Mouse (Mus musculus) midbrain, embryonic 14.5 days (tissue): ENCODE measurements around the gene Chad. TPM values are rescaled to one million over a fixed set of nuclear protein-coding genes. Genes with fewer than 3 reads are reported as not detected.
A peak's percentile ranks its signal among the peaks of the same experiment; 100 is the strongest.

ENCODE experiments used
- ATAC-seq: fragments of 200-750 bp; cut with Nextera tagmentation; 2 replicates; pipeline ENCODE4 v1.8.0; 2017; ENCODE audit warnings: moderate number of reproducible peaks, moderate library complexity; ENCODE audit not compliant: low FRiP score, low TSS enrichment
- DNase-seq: peaks from one replicate; pipeline ENCODE4 v3.0.0-alpha.2; 2015
- H3K27ac ChIP-seq: fragments of 300-500 bp; sonication (generic); replicated peaks from 2 replicates; pipeline ENCODE4 v1.5.1; 2014; ENCODE audit warnings: mild to moderate bottlenecking, low read depth, low read length, moderate library complexity
- H3K27me3 ChIP-seq: fragments of 300-500 bp; sonication (generic); 2 replicates; pipeline ENCODE4 v1.6.1; 2014; ENCODE audit warnings: low read length, control low read depth, mixed read lengths; ENCODE audit not compliant: control insufficient read depth, insufficient read depth
- H3K36me3 ChIP-seq: fragments of 300-500 bp; sonication (generic); 2 replicates; pipeline ENCODE4 v1.6.1; 2014; ENCODE audit warnings: low read length, control low read depth; ENCODE audit not compliant: control insufficient read depth, insufficient read depth
- H3K4me1 ChIP-seq: fragments of 300-500 bp; sonication (generic); 2 replicates; pipeline ENCODE4 v1.6.1; 2014; ENCODE audit warnings: mild to moderate bottlenecking, antibody characterized with exemption, low read length, control low read depth; ENCODE audit not compliant: control insufficient read depth, insufficient read depth
- H3K4me2 ChIP-seq: fragments of 300-500 bp; sonication (generic); 2 replicates; pipeline ENCODE4 v1.6.1; 2014; ENCODE audit warnings: mild to moderate bottlenecking, low read length, moderate library complexity
- H3K4me3 ChIP-seq: fragments of 300-500 bp; sonication (generic); replicated peaks from 2 replicates; pipeline ENCODE4 v1.5.1; 2014; ENCODE audit warnings: low read depth, low read length
- H3K9ac ChIP-seq: fragments of 300-500 bp; sonication (generic); replicated peaks from 2 replicates; pipeline ENCODE4 v1.6.1; 2014; ENCODE audit warnings: mild to moderate bottlenecking, low read length, moderate library complexity
- H3K9me3 ChIP-seq: fragments of 300-500 bp; sonication (generic); 2 replicates; pipeline ENCODE4 v1.6.1; 2016; ENCODE audit warnings: low read length, control low read depth, mixed read lengths; ENCODE audit not compliant: control insufficient read depth
- WGBS: fragments of 180-500 bp; shearing (Covaris S2); extraction: QIAGEN DNeasy Blood & Tissue Kit; methylation state at CpG from one replicate; pipeline ENCODE4 v1.1.7; 2014; 5-methylcytosine and 5-hydroxymethylcytosine counted together
- polyA plus RNA-seq: library from polyadenylated mRNA; unstranded; fragments of >200 nt; fragmentation: Nextera tagmentation; extraction: Ambion mirVana; gene quantifications from 2 replicates; pipeline ENCODE4 v1.2.1, GENCODE M21; 2014

Gene Chad
- polyA plus RNA-seq, 1 experiment from 2014 or later = not detected

GRCm38 (mm10) chr11:94550442-94550744 is 14.5 kb upstream of the Chad start:
- Histone ChIP-seq H3K27me3 (no peaks in the 10 kb centered on the region), H3K9ac (no peak overlapping the region), H3K9me3 (no peaks in the 10 kb centered on the region), H3K4me1 (peaks cover 4% of the 10 kb centered on the region), H3K4me2 (no peak overlapping the region), H3K36me3 (no peaks in the 10 kb centered on the region), H3K27ac (no peak overlapping the region), H3K4me3 (no peak overlapping the region)
- no peak for DNase-seq
- ATAC-seq = no peak
- WGBS = 86% methylated on average over 5 of the region's 5 CpGs

- H3K4me2 ChIP-seq = no peak overlapping the region
- DNase-seq (no peak), ATAC-seq (no peak)
- no peak overlapping the region for H3K9ac ChIP-seq
- H3K36me3 ChIP-seq = no peaks in the 10 kb centered on the region
- H3K27me3 ChIP-seq = no peaks in the 10 kb centered on the region
- 71% methylated on average over 3 of the region's 3 CpGs for WGBS
- H3K4me3 ChIP-seq = no peak overlapping the region
- H3K4me1 ChIP-seq = no peaks in the 10 kb centered on the region
- no peak overlapping the region for H3K27ac ChIP-seq
- no peaks in the 10 kb centered on the region for H3K9me3 ChIP-seq
Measured at GRCm38 (mm10) chr11:94558226-94558625, 6.6 kb upstream of the Chad start.

GRCm38 (mm10) chr11:94563383-94563782 is 1.5 kb upstream of the Chad start:
- DNase-seq = no peak
- Histone ChIP-seq H3K36me3 (no peaks in the 10 kb centered on the region), H3K27me3 (peaks cover 11% of the 10 kb centered on the region), H3K4me1 (peaks cover 7% of the 10 kb centered on the region; the same call in 1 of the 2 replicates), H3K9ac (no peak overlapping the region), H3K9me3 (no peaks in the 10 kb centered on the region), H3K27ac (no peak overlapping the region), H3K4me3 (no peak overlapping the region), H3K4me2 (no peak overlapping the region)
- ATAC-seq = no peak
- 96% methylated on average over 5 of the region's 5 CpGs for WGBS

- peak overlapping the region; percentile 46 for H3K4me2 ChIP-seq
- H3K9ac ChIP-seq = no peak overlapping the region
- H3K4me1 ChIP-seq = peaks cover 7% of the 10 kb centered on the region; the same call in 1 of the 2 replicates
- H3K27ac ChIP-seq = no peak overlapping the region
- H3K4me3 ChIP-seq = no peak overlapping the region
- no peaks in the 10 kb centered on the region for H3K36me3 ChIP-seq
- ATAC-seq = no peak
- H3K27me3 ChIP-seq = peaks cover 11% of the 10 kb centered on the region
- WGBS = 57% methylated on average over 5 of the region's 5 CpGs
- DNase-seq = no peak
- no peaks in the 10 kb centered on the region for H3K9me3 ChIP-seq
Measured at GRCm38 (mm10) chr11:94563821-94564220, 1.0 kb upstream of the Chad start.

GRCm38 (mm10) chr11:94565151-94565479 is 268 bp downstream of the Chad start:
- H3K4me2 ChIP-seq = peak overlapping the region; percentile 46
- WGBS = 13% methylated on average over 16 of the region's 16 CpGs
- DNase-seq = peak; percentile 57

GRCm38 (mm10) chr11:94566534-94566933 is 1.7 kb downstream of the Chad start:
- Histone ChIP-seq H3K9ac (no peak overlapping the region), H3K9me3 (no peaks in the 10 kb centered on the region), H3K36me3 (no peaks in the 10 kb centered on the region), H3K27me3 (peaks cover 11% of the 10 kb centered on the region), H3K27ac (no peak overlapping the region), H3K4me2 (no peak overlapping the region), H3K4me3 (no peak overlapping the region), H3K4me1 (peaks cover 7% of the 10 kb centered on the region; the same call in 1 of the 2 replicates)
- no peak for DNase-seq
- no peak for ATAC-seq
- 86% methylated on average over 6 of the region's 6 CpGs for WGBS

More at GRCm38 (mm10) chr11:94565151-94565479, 268 bp downstream of the Chad start:
- Histone ChIP-seq H3K4me1 (peaks cover 7% of the 10 kb centered on the region; the same call in 1 of the 2 replicates), H3K27me3 (peaks cover 11% of the 10 kb centered on the region), H3K36me3 (no peaks in the 10 kb centered on the region), H3K9me3 (no peaks in the 10 kb centered on the region), H3K27ac (no peak overlapping the region), H3K9ac (0 out of 2 replicates have a peak overlapping the region, but pooled peaks have one; percentile 21), H3K4me3 (peak overlapping the region; percentile 24)
- ATAC-seq = no peak

GRCm38 (mm10) chr11:94567326-94567725 is 2.5 kb downstream of the Chad start:
- Histone ChIP-seq H3K4me1 (peaks cover 7% of the 10 kb centered on the region; the same call in 1 of the 2 replicates), H3K9me3 (no peaks in the 10 kb centered on the region), H3K4me2 (no peak overlapping the region), H3K4me3 (no peak overlapping the region), H3K27me3 (peaks cover 11% of the 10 kb centered on the region), H3K9ac (no peak overlapping the region), H3K36me3 (no peaks in the 10 kb centered on the region), H3K27ac (no peak overlapping the region)
- ATAC-seq = no peak
- WGBS = 95% methylated on average over 7 of the region's 7 CpGs
- no peak for DNase-seq

- H3K9ac ChIP-seq = no peak overlapping the region
- no peak overlapping the region for H3K4me3 ChIP-seq
- ATAC-seq (no peak), DNase-seq (no peak)
- 53% methylated on average over 9 of the region's 9 CpGs for WGBS
- no peaks in the 10 kb centered on the region for H3K36me3 ChIP-seq
- peaks cover under 1% of the 10 kb centered on the region; the same call in 1 of the 2 replicates for H3K27me3 ChIP-seq
- H3K4me2 ChIP-seq = no peak overlapping the region
- H3K4me1 ChIP-seq = no peaks in the 10 kb centered on the region
- H3K27ac ChIP-seq = no peak overlapping the region
- no peaks in the 10 kb centered on the region for H3K9me3 ChIP-seq
Measured at GRCm38 (mm10) chr11:94570612-94571011, 5.8 kb downstream of the Chad start.

- H3K4me3 ChIP-seq = no peak overlapping the region
- no peaks in the 10 kb centered on the region for H3K27me3 ChIP-seq
- DNase-seq (no peak), ATAC-seq (no peak)
- no peak overlapping the region for H3K4me2 ChIP-seq
- no peaks in the 10 kb centered on the region for H3K9me3 ChIP-seq
- H3K4me1 ChIP-seq = no peaks in the 10 kb centered on the region
- no peak overlapping the region for H3K27ac ChIP-seq
- H3K9ac ChIP-seq = no peak overlapping the region
- H3K36me3 ChIP-seq = no peaks in the 10 kb centered on the region
- WGBS = 100% methylated on average over 1 of the region's 1 CpGs
Measured at GRCm38 (mm10) chr11:94571850-94572249, 7.0 kb downstream of the Chad start.
